Mouse (Mus musculus): ENCODE data around the gene Abhd8. TPM values are rescaled to one million over a fixed set of nuclear protein-coding genes. Genes with fewer than 3 reads are reported as not detected.

Abhd8 gene
- polyA plus RNA-seq, 1 experiment from 2014 or later: 119 TPM

DNA sequence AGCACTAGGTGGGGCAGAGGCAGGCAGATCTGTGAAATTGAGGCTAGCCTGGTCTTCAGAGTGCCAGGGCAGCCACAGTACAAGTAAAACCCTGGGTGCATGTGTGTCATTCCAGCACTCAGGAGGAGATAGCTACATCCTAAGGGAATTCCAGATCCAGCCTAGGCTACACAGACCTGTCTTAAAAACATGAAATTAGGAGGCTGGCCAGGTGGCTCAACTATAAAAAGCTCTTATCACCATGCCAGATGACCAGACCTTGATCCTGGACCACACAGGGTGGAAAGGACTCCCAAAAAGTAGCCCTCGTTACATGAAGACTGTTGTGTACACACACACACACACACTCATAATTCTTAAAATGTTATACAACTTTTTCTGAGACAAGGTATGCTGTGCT is 4.5 kb upstream of the Abhd8 start:
- Histone ChIP-seq H3K9ac (replicated peaks; ENCODE audit: low read length) (no peak overlapping the region), H3K27me3 (ENCODE audit: control insufficient read depth, insufficient read depth, low read length) (no peaks in the 10 kb centered on the region), H3K36me3 (ENCODE audit: control insufficient read depth, insufficient read depth, low read length) (peaks cover 23% of the 10 kb centered on the region), H3K9me3 (ENCODE audit: control insufficient read depth, low read length) (no peaks in the 10 kb centered on the region), H3K4me1 (ENCODE audit: control insufficient read depth, insufficient read depth, low read length) (peaks cover 29% of the 10 kb centered on the region), H3K4me3 (replicated peaks; ENCODE audit: low read depth, low read length) (no peak overlapping the region), H3K27ac (replicated peaks; ENCODE audit: low read depth, low read length) (no peak overlapping the region), H3K4me2 (ENCODE audit: low read length) (no peak overlapping the region)
- no peak for ATAC-seq (ENCODE audit: low FRiP score, low TSS enrichment)
- WGBS: 94% methylated on average over 1 of the region's 1 CpGs
- no peak for DNase-seq

- ATAC-seq (ENCODE audit: low FRiP score, low TSS enrichment) (no peak), DNase-seq (no peak)
- Histone ChIP-seq H3K9me3 (ENCODE audit: control insufficient read depth, low read length) (no peaks in the 10 kb centered on the region), H3K27ac (replicated peaks; ENCODE audit: low read depth, low read length) (no peak overlapping the region), H3K36me3 (ENCODE audit: control insufficient read depth, insufficient read depth, low read length) (peaks cover 15% of the 10 kb centered on the region), H3K4me3 (replicated peaks; ENCODE audit: low read depth, low read length) (no peak overlapping the region), H3K4me1 (ENCODE audit: control insufficient read depth, insufficient read depth, low read length) (peaks cover 35% of the 10 kb centered on the region), H3K9ac (replicated peaks; ENCODE audit: low read length) (no peak overlapping the region), H3K4me2 (ENCODE audit: low read length) (no peak overlapping the region), H3K27me3 (ENCODE audit: control insufficient read depth, insufficient read depth, low read length) (no peaks in the 10 kb centered on the region)
- WGBS: 90% methylated on average over 2 of the region's 2 CpGs
Observed at GRCm38 (mm10) chr8:71467201-71467600, 3.7 kb upstream of the Abhd8 start.

- Histone ChIP-seq H3K27me3 (ENCODE audit: control insufficient read depth, insufficient read depth, low read length) (no peaks in the 10 kb centered on the region), H3K4me1 (ENCODE audit: control insufficient read depth, insufficient read depth, low read length) (peaks cover 43% of the 10 kb centered on the region), H3K9ac (replicated peaks; ENCODE audit: low read length) (no peak overlapping the region), H3K27ac (replicated peaks; ENCODE audit: low read depth, low read length) (no peak overlapping the region), H3K36me3 (ENCODE audit: control insufficient read depth, insufficient read depth, low read length) (peaks cover 11% of the 10 kb centered on the region), H3K4me3 (replicated peaks; ENCODE audit: low read depth, low read length) (no peak overlapping the region), H3K9me3 (ENCODE audit: control insufficient read depth, low read length) (no peaks in the 10 kb centered on the region), H3K4me2 (ENCODE audit: low read length) (peak overlapping the region; percentile 89; the same call in 1 of the 2 replicates)
- 96% methylated on average over 5 of the region's 5 CpGs for WGBS
- ATAC-seq (ENCODE audit: low FRiP score, low TSS enrichment) (no peak), DNase-seq (no peak)
Observed at GRCm38 (mm10) chr8:71466198-71466597, 2.7 kb upstream of the Abhd8 start.

GRCm38 (mm10) chr8:71465733-71466132 is 2.3 kb upstream of the Abhd8 start:
- Histone ChIP-seq H3K4me3 (replicated peaks; ENCODE audit: low read depth, low read length) (peak overlapping the region; percentile 87), H3K36me3 (ENCODE audit: control insufficient read depth, insufficient read depth, low read length) (peaks cover 13% of the 10 kb centered on the region), H3K4me1 (ENCODE audit: control insufficient read depth, insufficient read depth, low read length) (peaks cover 43% of the 10 kb centered on the region), H3K27ac (replicated peaks; ENCODE audit: low read depth, low read length) (no peak overlapping the region), H3K9me3 (ENCODE audit: control insufficient read depth, low read length) (no peaks in the 10 kb centered on the region), H3K4me2 (ENCODE audit: low read length) (peak overlapping the region; percentile 89), H3K9ac (replicated peaks; ENCODE audit: low read length) (no peak overlapping the region), H3K27me3 (ENCODE audit: control insufficient read depth, insufficient read depth, low read length) (no peaks in the 10 kb centered on the region)
- DNase-seq (no peak), ATAC-seq (ENCODE audit: low FRiP score, low TSS enrichment) (no peak)
- WGBS: 84% methylated on average over 8 of the region's 8 CpGs

GRCm38 (mm10) chr8:71464513-71465500 is 1.4 kb upstream of the Abhd8 start, which contains the start of gene Mrpl34:
TSS of gene Mrpl34 (plus strand) at chr8:71464959.
- Histone ChIP-seq H3K4me2 (ENCODE audit: low read length) (peak within 1 kb of the TSS; percentile 89), H3K27ac (replicated peaks; ENCODE audit: low read depth, low read length) (peak within 1 kb of the TSS; percentile 82), H3K27me3 (ENCODE audit: control insufficient read depth, insufficient read depth, low read length) (no peaks in the 10 kb centered on the region), H3K9ac (replicated peaks; ENCODE audit: low read length) (peak within 1 kb of the TSS; percentile 89), H3K36me3 (ENCODE audit: control insufficient read depth, insufficient read depth, low read length) (peaks cover 18% of the 10 kb centered on the region), H3K4me3 (replicated peaks; ENCODE audit: low read depth, low read length) (peak within 1 kb of the TSS; percentile 87), H3K4me1 (ENCODE audit: control insufficient read depth, insufficient read depth, low read length) (peaks cover 35% of the 10 kb centered on the region), H3K9me3 (ENCODE audit: control insufficient read depth, low read length) (no peaks in the 10 kb centered on the region)
- DNase-seq (peak; percentile 100), ATAC-seq (ENCODE audit: low FRiP score, low TSS enrichment) (peak; percentile 77)
- under 1% methylated on average over 59 of the region's 59 CpGs for WGBS

- peak overlapping the region; percentile 89 for H3K9ac ChIP-seq (replicated peaks; ENCODE audit: low read length)
- no peaks in the 10 kb centered on the region for H3K9me3 ChIP-seq (ENCODE audit: control insufficient read depth, low read length)
- peak overlapping the region; percentile 87 for H3K4me3 ChIP-seq (replicated peaks; ENCODE audit: low read depth, low read length)
- ATAC-seq (ENCODE audit: low FRiP score, low TSS enrichment): no peak
- H3K4me1 ChIP-seq (ENCODE audit: control insufficient read depth, insufficient read depth, low read length): peaks cover 33% of the 10 kb centered on the region
- peak; percentile 62 for DNase-seq
- H3K27me3 ChIP-seq (ENCODE audit: control insufficient read depth, insufficient read depth, low read length): no peaks in the 10 kb centered on the region
- H3K36me3 ChIP-seq (ENCODE audit: control insufficient read depth, insufficient read depth, low read length): peaks cover 37% of the 10 kb centered on the region
- 3% methylated on average over 16 of the region's 16 CpGs for WGBS
- H3K4me2 ChIP-seq (ENCODE audit: low read length): peak overlapping the region; percentile 89
- H3K27ac ChIP-seq (replicated peaks; ENCODE audit: low read depth, low read length): peak overlapping the region; percentile 82
Observed at GRCm38 (mm10) chr8:71462786-71463185, 669 bp downstream of the Abhd8 start.

DNA sequence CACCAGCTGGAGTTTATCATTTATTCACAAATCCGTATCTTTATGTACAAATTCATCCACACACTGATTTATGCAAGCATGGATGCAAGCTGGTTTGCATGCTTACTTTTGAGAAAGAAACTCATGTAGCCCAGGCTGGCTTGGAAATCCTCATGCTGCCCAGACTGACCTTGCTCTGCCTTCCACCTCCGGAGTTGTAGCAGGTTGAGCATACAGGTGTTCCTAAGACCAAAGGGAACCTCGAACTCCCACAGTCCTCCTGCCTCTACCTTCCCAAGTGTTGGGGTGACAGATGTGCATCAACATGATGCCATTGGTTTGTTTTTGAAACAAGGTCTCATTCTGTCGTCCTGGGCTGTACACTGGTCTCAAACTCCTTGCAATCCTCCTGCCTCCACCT is 1.3 kb downstream of the Abhd8 start:
- Histone ChIP-seq H3K4me3 (replicated peaks; ENCODE audit: low read depth, low read length) (peak overlapping the region; percentile 87), H3K27me3 (ENCODE audit: control insufficient read depth, insufficient read depth, low read length) (no peaks in the 10 kb centered on the region), H3K4me1 (ENCODE audit: control insufficient read depth, insufficient read depth, low read length) (peaks cover 33% of the 10 kb centered on the region), H3K9me3 (ENCODE audit: control insufficient read depth, low read length) (no peaks in the 10 kb centered on the region), H3K4me2 (ENCODE audit: low read length) (peak overlapping the region; percentile 89), H3K9ac (replicated peaks; ENCODE audit: low read length) (peak overlapping the region; percentile 89), H3K36me3 (ENCODE audit: control insufficient read depth, insufficient read depth, low read length) (peaks cover 43% of the 10 kb centered on the region), H3K27ac (replicated peaks; ENCODE audit: low read depth, low read length) (no peak overlapping the region; the same call in 1 of the 2 replicates)
- no peak for ATAC-seq (ENCODE audit: low FRiP score, low TSS enrichment)
- WGBS: 75% methylated on average over 4 of the region's 4 CpGs
- DNase-seq: no peak

DNA sequence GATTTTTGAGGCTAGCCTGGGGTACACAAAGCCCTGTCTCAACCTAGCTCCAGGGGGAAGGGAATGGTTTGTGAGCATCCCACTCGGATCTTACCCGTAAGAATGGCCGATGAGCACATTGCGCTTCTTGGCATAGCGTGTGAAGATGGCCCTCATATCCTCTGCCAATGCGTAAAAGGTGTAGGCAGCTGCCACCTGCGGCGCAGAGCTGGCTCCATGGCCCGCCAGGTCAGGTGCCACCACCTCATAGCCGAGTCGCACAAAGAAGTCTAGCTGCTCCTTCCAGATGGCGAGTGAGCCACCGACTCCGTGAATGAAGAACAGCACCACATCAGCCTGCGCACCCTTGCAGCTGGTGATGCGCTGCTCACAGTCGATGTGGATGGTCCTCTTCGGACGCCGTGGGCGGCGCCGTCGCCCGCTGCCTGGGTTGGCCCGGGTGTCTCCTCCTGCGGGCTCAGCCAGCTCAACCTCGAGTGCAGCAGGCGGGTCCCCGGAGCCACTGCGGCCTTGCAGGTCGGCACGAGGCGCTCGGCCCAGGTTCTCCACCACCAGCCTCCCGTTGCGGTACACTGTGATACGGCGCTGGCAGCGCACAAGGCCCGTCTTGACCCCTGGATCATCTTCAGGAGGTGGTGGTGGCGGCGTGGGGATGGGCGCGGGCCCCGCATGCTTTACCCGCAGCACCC is 2.2 kb downstream of the Abhd8 start:
- peak overlapping the region; percentile 19 for H3K4me2 ChIP-seq (ENCODE audit: low read length)
- H3K4me3 ChIP-seq (replicated peaks; ENCODE audit: low read depth, low read length): no peak overlapping the region
- no peaks in the 10 kb centered on the region for H3K27me3 ChIP-seq (ENCODE audit: control insufficient read depth, insufficient read depth, low read length)
- H3K9me3 ChIP-seq (ENCODE audit: control insufficient read depth, low read length): no peaks in the 10 kb centered on the region
- ATAC-seq (ENCODE audit: low FRiP score, low TSS enrichment): no peak
- no peak overlapping the region for H3K27ac ChIP-seq (replicated peaks; ENCODE audit: low read depth, low read length)
- DNase-seq: no peak
- peaks cover 33% of the 10 kb centered on the region for H3K4me1 ChIP-seq (ENCODE audit: control insufficient read depth, insufficient read depth, low read length)
- WGBS: 84% methylated on average over 47 of the region's 47 CpGs
- no peak overlapping the region; the same call in 1 of the 2 replicates for H3K9ac ChIP-seq (replicated peaks; ENCODE audit: low read length)
- H3K36me3 ChIP-seq (ENCODE audit: control insufficient read depth, insufficient read depth, low read length): peaks cover 49% of the 10 kb centered on the region

Data from midbrain, embryonic 14.5 days (tissue).